Mouse (Mus musculus) 3134 (cell line): ENCODE results near the gene Slc6a14.

Experiments used
- DNase-seq: peaks from one replicate; pipeline ENCODE4 v3.0.0-alpha.2; 2011; ENCODE audit warnings: low spot score; ENCODE audit not compliant: insufficient read length; ENCODE audit errors: extremely low read depth

Slc6a14 gene

DNA sequence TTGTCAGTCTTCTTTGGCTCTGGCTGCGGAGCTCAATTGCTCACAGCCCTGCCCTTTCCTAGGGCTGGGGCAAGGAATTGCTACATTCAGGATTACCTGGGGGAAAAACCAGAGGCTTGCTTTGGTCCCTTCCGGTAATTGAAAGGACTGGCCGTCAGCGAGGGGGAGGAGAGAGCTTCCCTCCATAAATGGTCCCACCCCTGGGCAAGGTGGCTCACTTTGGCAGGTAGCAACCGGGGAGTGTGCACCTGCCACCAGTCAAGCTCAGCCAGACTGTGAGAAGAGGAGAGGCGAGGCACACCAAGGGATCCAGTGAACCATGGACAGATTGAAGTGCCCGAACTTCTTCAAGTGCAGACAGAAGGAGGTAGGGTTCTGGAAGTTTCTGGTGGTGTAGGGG, at the start of gene Slc6a14:
TSS of gene Slc6a14 (plus strand) at position 68 of the 400 bp plus-strand sequence.
- DNase-seq, result no peak

- DNase-seq, result peak; percentile 1
Measured at GRCm38 (mm10) chrX:21670896-21671295, 43.8 kb upstream of the Slc6a14 start.

GRCm38 (mm10) chrX:21695220-21695619, 19.5 kb upstream of the Slc6a14 start:
- no peak for DNase-seq

DNA sequence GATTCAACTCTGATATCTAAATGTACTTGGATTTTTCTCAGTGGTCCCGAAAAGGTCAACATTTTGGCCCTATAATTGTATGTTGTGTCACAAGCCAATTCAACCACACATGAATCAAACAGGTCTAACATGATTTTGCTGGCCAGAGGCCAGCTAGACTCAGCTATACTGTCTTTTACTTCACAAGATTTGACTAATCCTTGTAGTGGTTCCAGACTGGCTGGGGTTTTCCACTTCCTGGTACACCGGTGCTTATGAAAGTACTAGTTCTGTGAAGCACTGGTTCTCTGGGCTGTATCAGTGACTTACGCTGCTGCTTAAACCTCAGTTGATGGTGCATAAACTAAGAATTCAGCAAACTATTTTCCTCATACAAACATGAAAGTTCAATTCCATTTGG, 19.0 kb upstream of the Slc6a14 start:
- DNase-seq, result no peak

- no peak for DNase-seq
Measured at GRCm38 (mm10) chrX:21701646-21702045, 13.1 kb upstream of the Slc6a14 start.

- no peak for DNase-seq
Measured at GRCm38 (mm10) chrX:21704470-21704869, 10.2 kb upstream of the Slc6a14 start.

DNA sequence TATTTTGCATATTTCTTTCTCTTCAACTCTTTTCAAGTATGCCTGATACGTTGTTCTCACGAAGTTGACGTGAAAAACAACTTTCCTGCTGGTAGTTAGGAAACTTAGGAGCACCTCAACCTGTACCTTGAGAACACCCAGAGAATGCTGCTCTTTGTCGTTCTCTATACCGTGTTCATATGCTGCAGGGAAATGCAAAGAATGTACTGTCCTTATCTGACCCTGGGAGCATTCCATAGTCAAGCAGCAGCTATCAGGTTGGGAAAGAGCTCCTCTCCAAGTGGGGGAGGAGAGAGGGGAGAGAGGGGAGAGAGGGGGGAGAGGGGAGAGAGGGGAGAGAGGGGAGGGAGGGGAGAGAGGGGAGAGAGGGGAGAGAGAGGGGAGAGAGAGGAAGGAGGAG, 597 bp downstream of the Slc6a14 start:
- DNase-seq, result no peak

- DNase-seq, result no peak
Measured at GRCm38 (mm10) chrX:21716885-21717284, 2.2 kb downstream of the Slc6a14 start.

DNA sequence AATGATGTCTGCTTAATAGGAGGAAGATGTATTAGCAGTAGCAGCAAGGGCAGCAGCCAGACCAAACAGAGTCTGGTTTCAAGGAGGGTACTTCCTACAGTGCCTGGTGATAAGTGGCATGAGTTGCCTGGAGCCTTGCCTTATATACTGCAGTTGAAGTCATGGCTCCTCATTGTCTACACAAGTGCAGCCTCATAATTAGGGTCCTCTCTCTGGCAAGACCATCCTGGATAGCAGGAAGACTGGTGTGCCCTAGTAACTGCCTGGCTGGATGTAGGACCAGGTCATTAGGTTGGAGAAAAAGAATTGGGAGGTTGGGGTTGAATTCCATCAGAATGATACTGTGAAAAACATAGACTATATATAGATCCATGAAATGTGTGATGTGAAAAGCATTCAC, 30.3 kb downstream of the Slc6a14 start, which contains the start of gene Gm28269:
TSS of gene Gm28269 (minus strand) at position 101 of the 400 bp plus-strand sequence.
- DNase-seq, result no peak
